Mouse (Mus musculus): Measurements from ENCODE around the gene Caskin1. TPM values are rescaled to one million over a fixed set of nuclear protein-coding genes. Genes with fewer than 3 reads are reported as not detected.

The Caskin1 gene
- polyA plus RNA-seq, 1 experiment from 2014 or later, result 8.0 TPM

- Histone ChIP-seq H3K36me3 (ENCODE audit: control insufficient read depth, insufficient read depth, low read length) (no peaks in the 10 kb centered on the region), H3K27me3 (ENCODE audit: control insufficient read depth, insufficient read depth, low read length) (no peaks in the 10 kb centered on the region), H3K9ac (ENCODE audit: low read length) (no peak overlapping the region), H3K9me3 (ENCODE audit: control insufficient read depth, low read length) (no peaks in the 10 kb centered on the region), H3K27ac (ENCODE audit: low read depth, low read length) (no peak overlapping the region), H3K4me3 (ENCODE audit: low read depth, low read length) (no peak overlapping the region), H3K4me2 (ENCODE audit: low read depth, low read length, severe bottlenecking) (no peak overlapping the region), H3K4me1 (replicated peaks; ENCODE audit: control insufficient read depth, insufficient read depth, low read length) (no peaks in the 10 kb centered on the region)
- no peak for ATAC-seq (replicated peaks; ENCODE audit: low FRiP score)
- DNase-seq (ENCODE audit: low spot score), result no peak
- WGBS, result 35% methylated on average over 11 of the region's 11 CpGs
Measured at GRCm38 (mm10) chr17:24502208-24502607, 13.8 kb downstream of the Caskin1 start.

GRCm38 (mm10) chr17:24504085-24504484 lies 15.7 kb downstream of the Caskin1 start:
- no peak for DNase-seq (ENCODE audit: low spot score)
- Histone ChIP-seq H3K9ac (ENCODE audit: low read length) (no peak overlapping the region), H3K36me3 (ENCODE audit: control insufficient read depth, insufficient read depth, low read length) (no peaks in the 10 kb centered on the region; the same call in 1 of the 2 replicates), H3K9me3 (ENCODE audit: control insufficient read depth, low read length) (no peaks in the 10 kb centered on the region), H3K4me3 (ENCODE audit: low read depth, low read length) (no peak overlapping the region), H3K4me2 (ENCODE audit: low read depth, low read length, severe bottlenecking) (no peak overlapping the region), H3K4me1 (replicated peaks; ENCODE audit: control insufficient read depth, insufficient read depth, low read length) (no peaks in the 10 kb centered on the region), H3K27me3 (ENCODE audit: control insufficient read depth, insufficient read depth, low read length) (no peaks in the 10 kb centered on the region), H3K27ac (ENCODE audit: low read depth, low read length) (no peak overlapping the region)
- WGBS, result 94% methylated on average over 10 of the region's 10 CpGs
- ATAC-seq (replicated peaks; ENCODE audit: low FRiP score), result no peak

GRCm38 (mm10) chr17:24505286-24505955 lies 17.0 kb downstream of the Caskin1 start:
- DNase-seq (ENCODE audit: low spot score) (no peak), ATAC-seq (replicated peaks; ENCODE audit: low FRiP score) (no peak)
- Histone ChIP-seq H3K27me3 (ENCODE audit: control insufficient read depth, insufficient read depth, low read length) (no peaks in the 10 kb centered on the region), H3K4me3 (ENCODE audit: low read depth, low read length) (no peak overlapping the region), H3K9ac (ENCODE audit: low read length) (no peak overlapping the region), H3K4me2 (ENCODE audit: low read depth, low read length, severe bottlenecking) (no peak overlapping the region), H3K4me1 (replicated peaks; ENCODE audit: control insufficient read depth, insufficient read depth, low read length) (no peaks in the 10 kb centered on the region), H3K9me3 (ENCODE audit: control insufficient read depth, low read length) (no peaks in the 10 kb centered on the region), H3K36me3 (ENCODE audit: control insufficient read depth, insufficient read depth, low read length) (peaks cover 7% of the 10 kb centered on the region), H3K27ac (ENCODE audit: low read depth, low read length) (no peak overlapping the region)
- WGBS, result 91% methylated on average over 30 of the region's 30 CpGs

GRCm38 (mm10) chr17:24506332-24507070 lies 18.1 kb downstream of the Caskin1 start:
- Histone ChIP-seq H3K27ac (ENCODE audit: low read depth, low read length) (no peak overlapping the region), H3K27me3 (ENCODE audit: control insufficient read depth, insufficient read depth, low read length) (no peaks in the 10 kb centered on the region), H3K4me3 (ENCODE audit: low read depth, low read length) (no peak overlapping the region), H3K4me1 (replicated peaks; ENCODE audit: control insufficient read depth, insufficient read depth, low read length) (no peaks in the 10 kb centered on the region), H3K36me3 (ENCODE audit: control insufficient read depth, insufficient read depth, low read length) (peaks cover 12% of the 10 kb centered on the region), H3K9ac (ENCODE audit: low read length) (no peak overlapping the region), H3K9me3 (ENCODE audit: control insufficient read depth, low read length) (no peaks in the 10 kb centered on the region), H3K4me2 (ENCODE audit: low read depth, low read length, severe bottlenecking) (no peak overlapping the region)
- DNase-seq (ENCODE audit: low spot score) (no peak), ATAC-seq (replicated peaks; ENCODE audit: low FRiP score) (no peak)
- WGBS, result 29% methylated on average over 36 of the region's 36 CpGs

- Histone ChIP-seq H3K9me3 (ENCODE audit: control insufficient read depth, low read length) (no peaks in the 10 kb centered on the region), H3K27me3 (ENCODE audit: control insufficient read depth, insufficient read depth, low read length) (no peaks in the 10 kb centered on the region), H3K9ac (ENCODE audit: low read length) (no peak overlapping the region), H3K4me3 (ENCODE audit: low read depth, low read length) (no peak overlapping the region), H3K27ac (ENCODE audit: low read depth, low read length) (no peak overlapping the region), H3K36me3 (ENCODE audit: control insufficient read depth, insufficient read depth, low read length) (peaks cover 17% of the 10 kb centered on the region), H3K4me1 (replicated peaks; ENCODE audit: control insufficient read depth, insufficient read depth, low read length) (no peaks in the 10 kb centered on the region), H3K4me2 (ENCODE audit: low read depth, low read length, severe bottlenecking) (no peak overlapping the region)
- ATAC-seq (replicated peaks; ENCODE audit: low FRiP score), result no peak
- DNase-seq (ENCODE audit: low spot score), result no peak
- 48% methylated on average over 19 of the region's 19 CpGs for WGBS
Measured at GRCm38 (mm10) chr17:24507129-24507664, 18.8 kb downstream of the Caskin1 start.

GRCm38 (mm10) chr17:24507806-24508460 lies 19.5 kb downstream of the Caskin1 start:
- H3K9me3 ChIP-seq (ENCODE audit: control insufficient read depth, low read length), result no peaks in the 10 kb centered on the region
- no peak for DNase-seq (ENCODE audit: low spot score)

GRCm38 (mm10) chr17:24513609-24514008 lies 25.2 kb downstream of the Caskin1 start:
- Histone ChIP-seq H3K27me3 (ENCODE audit: control insufficient read depth, insufficient read depth, low read length) (no peaks in the 10 kb centered on the region), H3K4me3 (ENCODE audit: low read depth, low read length) (no peak overlapping the region), H3K36me3 (ENCODE audit: control insufficient read depth, insufficient read depth, low read length) (peaks cover 21% of the 10 kb centered on the region), H3K27ac (ENCODE audit: low read depth, low read length) (no peak overlapping the region), H3K9ac (ENCODE audit: low read length) (no peak overlapping the region), H3K4me2 (ENCODE audit: low read depth, low read length, severe bottlenecking) (no peak overlapping the region), H3K9me3 (ENCODE audit: control insufficient read depth, low read length) (no peaks in the 10 kb centered on the region), H3K4me1 (replicated peaks; ENCODE audit: control insufficient read depth, insufficient read depth, low read length) (no peaks in the 10 kb centered on the region)
- peak; percentile 70 for DNase-seq (ENCODE audit: low spot score)
- 57% methylated on average over 5 of the region's 5 CpGs for WGBS
- ATAC-seq (replicated peaks; ENCODE audit: low FRiP score), result 0 out of 2 replicates have a peak, but pooled peaks have one; percentile 33

More at GRCm38 (mm10) chr17:24507806-24508460, 19.5 kb downstream of the Caskin1 start:
- H3K36me3 ChIP-seq (ENCODE audit: control insufficient read depth, insufficient read depth, low read length), result peaks cover 18% of the 10 kb centered on the region
- no peak overlapping the region for H3K9ac ChIP-seq (ENCODE audit: low read length)
- no peaks in the 10 kb centered on the region for H3K27me3 ChIP-seq (ENCODE audit: control insufficient read depth, insufficient read depth, low read length)
- H3K4me2 ChIP-seq (ENCODE audit: low read depth, low read length, severe bottlenecking), result no peak overlapping the region
- H3K4me3 ChIP-seq (ENCODE audit: low read depth, low read length), result no peak overlapping the region
- no peak overlapping the region for H3K27ac ChIP-seq (ENCODE audit: low read depth, low read length)
- no peak for ATAC-seq (replicated peaks; ENCODE audit: low FRiP score)
- WGBS, result 85% methylated on average over 12 of the region's 12 CpGs
- H3K4me1 ChIP-seq (replicated peaks; ENCODE audit: control insufficient read depth, insufficient read depth, low read length), result no peaks in the 10 kb centered on the region
